Mouse (Mus musculus): ENCODE measurements around the gene Pfkp.

GRCm38 (mm10) chr13:6657300-6657699 is 8.7 kb upstream of the Pfkp start:
- no peak for TF ChIP-seq CTCF (IDR thresholded peaks at IDR 0.05; ENCODE audit: low read depth)
- TF ChIP-seq EP300 (IDR thresholded peaks at IDR 0.05; ENCODE audit: low read depth), result no peak
